Mouse (Mus musculus): ENCODE data around the gene Krtap31-2. TPM values are rescaled to one million over a fixed set of nuclear protein-coding genes. Genes with fewer than 3 reads are reported as not detected.

Krtap31-2 gene
- not detected in 2 replicates for total RNA-seq (2017)

- no peak for ATAC-seq (replicated peaks in 1 of 2; ENCODE audit: insufficient read depth in 1 of 2, low FRiP score in 2 of 2, low TSS enrichment in 1 of 2, low read depth in 1 of 2, poor library complexity in 2 of 2, severe bottlenecking in 2 of 2)
Observed at GRCm38 (mm10) chr11:99935991-99936390, at the start of gene Krtap31-2. Gene Krtap31-2, plus strand, starts transcription at chr11:99936291.

GRCm38 (mm10) chr11:99907620-99908019 is 28.5 kb upstream of the Krtap31-2 start, which contains the start of gene Krtap31-1:
Gene Krtap31-1, plus strand, starts transcription at chr11:99907920.
- no peak for ATAC-seq (replicated peaks in 1 of 2; ENCODE audit: insufficient read depth in 1 of 2, low FRiP score in 2 of 2, low TSS enrichment in 1 of 2, low read depth in 1 of 2, poor library complexity in 2 of 2, severe bottlenecking in 2 of 2)

GRCm38 (mm10) chr11:99914451-99914850 is 21.6 kb upstream of the Krtap31-2 start, which contains the start of gene Gm11565:
Gene Gm11565, plus strand, starts transcription at chr11:99914751.
- no peak for ATAC-seq (replicated peaks in 1 of 2; ENCODE audit: insufficient read depth in 1 of 2, low FRiP score in 2 of 2, low TSS enrichment in 1 of 2, low read depth in 1 of 2, poor library complexity in 2 of 2, severe bottlenecking in 2 of 2)

- ATAC-seq (replicated peaks in 1 of 2; ENCODE audit: insufficient read depth in 1 of 2, low FRiP score in 2 of 2, low TSS enrichment in 1 of 2, low read depth in 1 of 2, poor library complexity in 2 of 2, severe bottlenecking in 2 of 2) = no peak
Observed at GRCm38 (mm10) chr11:99937751-99938264, 1.7 kb downstream of the Krtap31-2 start.

GRCm38 (mm10) chr11:99948175-99948574 is 12.1 kb downstream of the Krtap31-2 start, which contains the start of gene Krtap9-5:
Gene Krtap9-5, plus strand, starts transcription at chr11:99948475.
- ATAC-seq (replicated peaks in 1 of 2; ENCODE audit: insufficient read depth in 1 of 2, low FRiP score in 2 of 2, low TSS enrichment in 1 of 2, low read depth in 1 of 2, poor library complexity in 2 of 2, severe bottlenecking in 2 of 2) = no peak

- ATAC-seq (replicated peaks in 1 of 2; ENCODE audit: insufficient read depth in 1 of 2, low FRiP score in 2 of 2, low TSS enrichment in 1 of 2, low read depth in 1 of 2, poor library complexity in 2 of 2, severe bottlenecking in 2 of 2) = no peak
Observed at GRCm38 (mm10) chr11:99964213-99964612, 28.1 kb downstream of the Krtap31-2 start.

GRCm38 (mm10) chr11:99965961-99966360 is 29.9 kb downstream of the Krtap31-2 start:
- no peak for ATAC-seq (replicated peaks in 1 of 2; ENCODE audit: insufficient read depth in 1 of 2, low FRiP score in 2 of 2, low TSS enrichment in 1 of 2, low read depth in 1 of 2, poor library complexity in 2 of 2, severe bottlenecking in 2 of 2)

- ATAC-seq (replicated peaks in 1 of 2; ENCODE audit: insufficient read depth in 1 of 2, low FRiP score in 2 of 2, low TSS enrichment in 1 of 2, low read depth in 1 of 2, poor library complexity in 2 of 2, severe bottlenecking in 2 of 2) = no peak
Observed at GRCm38 (mm10) chr11:99978953-99979352, 42.9 kb downstream of the Krtap31-2 start, which contains the start of gene Krtap29-1. Gene Krtap29-1, minus strand, starts transcription at chr11:99979053.

- ATAC-seq (replicated peaks in 1 of 2; ENCODE audit: insufficient read depth in 1 of 2, low FRiP score in 2 of 2, low TSS enrichment in 1 of 2, low read depth in 1 of 2, poor library complexity in 2 of 2, severe bottlenecking in 2 of 2) = no peak
Observed at GRCm38 (mm10) chr11:99982731-99983130, 46.6 kb downstream of the Krtap31-2 start.

GRCm38 (mm10) chr11:99983442-99983841 is 47.4 kb downstream of the Krtap31-2 start:
- ATAC-seq (replicated peaks in 1 of 2; ENCODE audit: insufficient read depth in 1 of 2, low FRiP score in 2 of 2, low TSS enrichment in 1 of 2, low read depth in 1 of 2, poor library complexity in 2 of 2, severe bottlenecking in 2 of 2) = no peak

GRCm38 (mm10) chr11:99985291-99986092 is 49.4 kb downstream of the Krtap31-2 start:
- no peak for ATAC-seq (replicated peaks in 1 of 2; ENCODE audit: insufficient read depth in 1 of 2, low FRiP score in 2 of 2, low TSS enrichment in 1 of 2, low read depth in 1 of 2, poor library complexity in 2 of 2, severe bottlenecking in 2 of 2)

GRCm38 (mm10) chr11:99986180-99986647 is 50.1 kb downstream of the Krtap31-2 start, which contains the start of gene Krtap16-1:
Gene Krtap16-1, minus strand, starts transcription at chr11:99986597.
- ATAC-seq (replicated peaks in 1 of 2; ENCODE audit: insufficient read depth in 1 of 2, low FRiP score in 2 of 2, low TSS enrichment in 1 of 2, low read depth in 1 of 2, poor library complexity in 2 of 2, severe bottlenecking in 2 of 2) = no peak

Other genes starting within 250 kb of the Krtap31-2 start
- not detected in 2 replicates for gene Gm14190, start 245.6 kb upstream of the Krtap31-2 start, total RNA-seq (2017)
- gene Gm14180, start 202.0 kb upstream of the Krtap31-2 start, total RNA-seq (2017) = not detected in 2 replicates
- not detected in 2 replicates for gene Gm11595, start 163.4 kb upstream of the Krtap31-2 start, total RNA-seq (2017)
- gene Krtap4-8, start 155.6 kb upstream of the Krtap31-2 start, total RNA-seq (2017) = not detected in 2 replicates
- gene Krtap4-9, start 151.1 kb upstream of the Krtap31-2 start, total RNA-seq (2017) = not detected in 2 replicates
- gene Gm11596, start 142.8 kb upstream of the Krtap31-2 start, total RNA-seq (2017) = not detected in 2 replicates
- not detected in 2 replicates for gene Gm11569, start 137.4 kb upstream of the Krtap31-2 start, total RNA-seq (2017)
- not detected in 2 replicates for gene Gm11554, start 131.8 kb upstream of the Krtap31-2 start, total RNA-seq (2017)
- gene Krtap4-13, start 126.4 kb upstream of the Krtap31-2 start, total RNA-seq (2017) = not detected in 2 replicates
- not detected in 2 replicates for gene Gm11564, start 120.6 kb upstream of the Krtap31-2 start, total RNA-seq (2017)
- gene 2300003K06Rik, start 98.2 kb upstream of the Krtap31-2 start, total RNA-seq (2017) = not detected in 2 replicates
- not detected in 2 replicates for gene Krtap4-16, start 84.7 kb upstream of the Krtap31-2 start, total RNA-seq (2017)
- not detected in 2 replicates for gene Gm11568, start 78.4 kb upstream of the Krtap31-2 start, total RNA-seq (2017)
- gene Gm11559, start 71.8 kb upstream of the Krtap31-2 start, total RNA-seq (2017) = not detected in 2 replicates
- not detected in 2 replicates for gene Krtap9-1, start 62.9 kb upstream of the Krtap31-2 start, total RNA-seq (2017)
- not detected in 2 replicates for gene Gm11567, start 57.1 kb upstream of the Krtap31-2 start, total RNA-seq (2017)
- not detected in 2 replicates for gene Krtap31-1, start 28.4 kb upstream of the Krtap31-2 start, total RNA-seq (2017)
- not detected in 2 replicates for gene Gm11565, start 21.5 kb upstream of the Krtap31-2 start, total RNA-seq (2017)
- not detected in 2 replicates for gene Krtap9-5, start 12.2 kb downstream of the Krtap31-2 start, total RNA-seq (2017)
- gene Krtap29-1, start 42.8 kb downstream of the Krtap31-2 start, total RNA-seq (2017) = not detected in 2 replicates
- not detected in 2 replicates for gene Krtap16-1, start 50.3 kb downstream of the Krtap31-2 start, total RNA-seq (2017)
- not detected in 2 replicates for gene Krtap17-1, start 57.7 kb downstream of the Krtap31-2 start, total RNA-seq (2017)
- gene Krt33a, start 79.9 kb downstream of the Krtap31-2 start, total RNA-seq (2017) = not detected in 2 replicates
- gene Krt33b, start 93.6 kb downstream of the Krtap31-2 start, total RNA-seq (2017) = not detected in 2 replicates
- gene Krt34, start 105.3 kb downstream of the Krtap31-2 start, total RNA-seq (2017) = not detected in 2 replicates
- not detected in 2 replicates for gene Krt31, start 114.3 kb downstream of the Krtap31-2 start, total RNA-seq (2017)
- not detected in 2 replicates for gene Krt32, start 151.9 kb downstream of the Krtap31-2 start, total RNA-seq (2017)
- not detected in 2 replicates for gene Krt35, start 159.9 kb downstream of the Krtap31-2 start, total RNA-seq (2017)
- gene Krt36, start 169.3 kb downstream of the Krtap31-2 start, total RNA-seq (2017) = not detected in 2 replicates
- not detected in 2 replicates for gene Krt13, start 185.3 kb downstream of the Krtap31-2 start, total RNA-seq (2017)
- not detected in 2 replicates for gene Krt15, start 199.6 kb downstream of the Krtap31-2 start, total RNA-seq (2017)
- not detected in 2 replicates for gene Krt19, start 212.4 kb downstream of the Krtap31-2 start, total RNA-seq (2017)

Data from hematopoietic stem cell, adult 5-6 weeks (primary cell).